Mouse (Mus musculus): ENCODE results near the gene Arid5b. TPM values are rescaled to one million over a fixed set of nuclear protein-coding genes. Genes with fewer than 3 reads are reported as not detected.
A peak's percentile ranks its signal among the peaks of the same experiment; 100 is the strongest.

Arid5b gene
- polyA plus RNA-seq, 1 experiment from 2014 or later, result 12.6 TPM

DNA sequence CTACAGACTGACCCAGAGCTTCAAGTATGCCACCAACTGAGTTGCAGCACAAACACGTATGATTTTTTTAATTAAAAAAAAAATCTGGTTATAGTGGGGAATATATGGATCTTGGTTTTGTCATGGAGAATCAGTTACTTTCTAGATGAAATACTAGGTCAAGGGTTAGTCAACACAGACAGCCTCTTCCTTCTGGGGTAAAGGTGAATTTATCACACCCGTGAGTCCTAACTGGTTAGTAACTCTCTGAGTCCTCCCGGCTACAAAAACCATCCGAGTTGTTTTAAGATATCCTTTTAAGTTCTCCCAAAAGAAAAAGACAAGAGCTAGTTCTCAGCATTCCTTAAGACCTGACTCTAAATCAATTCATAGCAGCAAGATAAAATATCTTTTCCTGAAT, 99.2 kb downstream of the Arid5b start:
- no peaks in the 10 kb centered on the region for H3K9me3 ChIP-seq (replicated peaks)
- 87% methylated on average over 4 of the region's 4 CpGs for WGBS
- no peak for ATAC-seq
- no peak overlapping the region for H3K4me2 ChIP-seq
- H3K27me3 ChIP-seq, result no peaks in the 10 kb centered on the region
- H3K4me1 ChIP-seq, result no peaks in the 10 kb centered on the region
- no peak overlapping the region for H3K4me3 ChIP-seq
- no peak overlapping the region for H3K27ac ChIP-seq
- no peak overlapping the region for H3K9ac ChIP-seq
- H3K36me3 ChIP-seq (ENCODE audit: poor library complexity, severe bottlenecking), result no peaks in the 10 kb centered on the region

DNA sequence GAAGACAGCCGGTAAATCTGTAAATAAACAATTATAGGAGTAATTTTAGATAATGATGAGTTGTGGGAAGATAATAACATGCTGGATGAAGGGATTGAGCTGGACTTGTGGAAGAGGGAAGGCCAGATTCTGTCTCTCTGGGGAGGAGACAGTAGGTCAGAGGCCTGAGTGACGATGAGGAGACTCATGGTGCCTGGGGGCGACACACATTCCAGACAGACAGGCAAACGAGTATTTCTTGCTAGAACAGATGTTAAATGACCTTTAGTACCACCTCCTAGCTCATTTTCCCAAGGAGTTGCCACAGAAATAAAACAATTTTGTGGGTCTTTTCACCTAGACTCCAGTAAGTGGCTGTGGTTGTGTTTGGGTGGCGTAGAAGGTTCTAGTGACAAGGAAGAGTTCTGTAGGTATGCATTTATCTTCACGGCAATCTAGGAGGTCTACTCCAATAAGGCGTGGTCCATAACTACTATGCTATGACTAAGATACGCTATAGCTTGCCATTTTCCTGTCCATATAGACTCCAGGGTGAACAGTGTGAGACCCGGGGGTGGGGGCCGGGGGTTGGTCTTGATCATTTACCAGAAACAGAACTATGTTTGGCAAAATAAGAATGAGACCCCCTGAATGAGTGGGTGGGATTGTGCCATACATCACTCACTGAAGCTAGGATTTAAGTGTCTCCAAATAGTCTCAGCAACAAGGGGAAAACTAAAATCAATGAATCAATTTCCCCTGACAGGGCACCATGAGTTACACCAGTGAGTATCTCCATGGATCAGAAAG, 100.6 kb downstream of the Arid5b start:
- no peak for ATAC-seq
- Histone ChIP-seq H3K4me3 (no peak overlapping the region), H3K4me2 (no peak overlapping the region)

DNA sequence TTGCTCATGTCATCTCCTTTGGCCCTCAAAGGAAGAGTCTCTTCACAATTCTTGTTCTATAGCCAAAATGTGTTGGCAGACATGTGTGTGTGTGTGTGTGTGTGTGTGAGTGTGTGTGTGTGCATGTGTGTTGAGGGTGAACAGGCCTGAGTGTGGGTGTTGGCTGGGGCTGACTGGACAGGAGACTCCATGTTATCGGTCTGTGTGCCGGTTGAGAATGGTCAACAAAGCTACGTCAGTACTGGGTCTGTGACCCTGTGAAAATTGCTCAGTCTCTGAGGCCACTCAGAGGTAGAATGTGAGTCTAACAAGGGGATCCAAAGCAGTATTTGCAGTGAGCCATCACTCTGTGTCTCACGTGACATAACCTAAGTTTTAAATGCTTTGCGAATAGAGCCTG, 102.7 kb downstream of the Arid5b start:
- H3K4me3 ChIP-seq, result no peak overlapping the region
- no peaks in the 10 kb centered on the region for H3K27me3 ChIP-seq
- no peak overlapping the region for H3K4me2 ChIP-seq
- no peak for ATAC-seq
- 92% methylated on average over 5 of the region's 5 CpGs for WGBS
- no peak overlapping the region for H3K27ac ChIP-seq
- no peaks in the 10 kb centered on the region for H3K9me3 ChIP-seq (replicated peaks)
- H3K9ac ChIP-seq, result no peak overlapping the region
- H3K36me3 ChIP-seq (ENCODE audit: poor library complexity, severe bottlenecking), result no peaks in the 10 kb centered on the region
- H3K4me1 ChIP-seq, result no peaks in the 10 kb centered on the region

More for the DNA sequence above, 100.6 kb downstream of the Arid5b start:
- Histone ChIP-seq H3K36me3 (ENCODE audit: poor library complexity, severe bottlenecking) (no peaks in the 10 kb centered on the region), H3K9ac (no peak overlapping the region), H3K27me3 (no peaks in the 10 kb centered on the region), H3K9me3 (replicated peaks) (no peaks in the 10 kb centered on the region), H3K27ac (no peak overlapping the region), H3K4me1 (no peaks in the 10 kb centered on the region)
- 83% methylated on average over 10 of the region's 10 CpGs for WGBS

DNA sequence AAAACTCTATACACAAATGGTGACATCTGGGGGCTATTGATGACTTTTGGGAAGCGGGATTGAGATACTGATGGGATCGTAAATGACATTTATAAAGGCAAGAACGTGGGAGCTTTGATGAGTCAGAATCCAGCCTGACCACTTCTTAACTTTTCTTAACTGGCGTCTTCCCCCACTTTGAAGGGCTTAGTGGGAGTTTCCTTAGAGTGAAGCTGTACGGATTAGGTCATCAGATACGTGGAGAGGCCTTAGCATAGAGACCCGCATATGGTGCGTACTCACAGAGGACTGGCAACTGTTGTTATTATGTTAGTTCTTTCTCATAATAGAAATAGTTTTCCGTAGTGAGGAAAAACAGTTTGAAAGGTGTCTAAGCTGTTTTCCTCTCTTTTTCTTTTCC, 104.9 kb downstream of the Arid5b start:
- H3K4me3 ChIP-seq, result no peak overlapping the region
- H3K27me3 ChIP-seq, result no peaks in the 10 kb centered on the region
- no peak overlapping the region for H3K27ac ChIP-seq
- ATAC-seq, result no peak
- no peaks in the 10 kb centered on the region for H3K9me3 ChIP-seq (replicated peaks)
- H3K36me3 ChIP-seq (ENCODE audit: poor library complexity, severe bottlenecking), result no peaks in the 10 kb centered on the region
- no peak overlapping the region for H3K9ac ChIP-seq
- no peak overlapping the region for H3K4me2 ChIP-seq
- no peaks in the 10 kb centered on the region for H3K4me1 ChIP-seq
- WGBS, result 89% methylated on average over 9 of the region's 9 CpGs

DNA sequence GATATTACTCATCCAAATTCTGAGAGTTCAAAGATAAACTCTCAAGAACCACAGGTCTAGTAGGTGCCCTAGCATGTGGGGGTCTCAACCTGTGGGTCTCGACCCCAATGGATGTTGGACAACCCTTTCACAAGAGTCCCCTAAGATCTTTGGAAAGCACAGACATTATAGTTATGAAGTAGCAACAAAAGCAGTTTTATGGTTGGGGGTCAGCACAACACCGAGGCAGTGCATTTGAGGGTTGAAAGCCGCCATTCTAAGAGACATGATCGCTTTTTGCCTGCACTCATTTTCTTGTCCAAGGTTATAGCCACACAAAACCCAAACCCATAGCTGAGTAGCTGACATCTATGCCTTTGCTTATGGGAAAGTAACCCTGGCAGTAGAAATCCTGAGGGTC, 105.6 kb downstream of the Arid5b start:
- no peak for ATAC-seq
- Histone ChIP-seq H3K27me3 (no peaks in the 10 kb centered on the region), H3K4me1 (0 out of 2 replicates have a peak, but pooled peaks cover under 1% of the 10 kb centered on the region), H3K27ac (no peak overlapping the region), H3K4me2 (no peak overlapping the region), H3K9ac (no peak overlapping the region), H3K4me3 (no peak overlapping the region), H3K9me3 (replicated peaks) (no peaks in the 10 kb centered on the region), H3K36me3 (ENCODE audit: poor library complexity, severe bottlenecking) (no peaks in the 10 kb centered on the region)
- WGBS, result 96% methylated on average over 4 of the region's 4 CpGs

DNA sequence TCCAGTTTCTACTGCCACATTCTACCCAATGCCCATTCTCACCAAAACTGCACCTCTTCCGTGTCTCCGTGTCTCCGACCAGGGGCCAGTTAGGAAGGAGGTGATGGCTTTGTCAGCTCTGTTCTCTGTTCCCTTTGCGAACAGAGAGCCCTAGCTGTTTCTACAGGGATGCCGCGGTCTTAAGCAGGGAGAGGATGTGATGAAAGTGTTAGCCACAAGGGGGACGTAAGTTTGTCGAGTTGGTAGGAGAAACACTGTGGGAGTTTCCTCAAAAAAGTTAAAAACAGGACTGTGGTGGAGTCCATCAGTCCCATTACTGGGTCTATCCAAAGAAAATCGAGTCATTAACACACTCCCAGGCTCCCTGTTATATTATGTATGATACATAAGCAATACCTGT, 106.6 kb downstream of the Arid5b start:
- H3K4me2 ChIP-seq, result no peak overlapping the region
- no peak for ATAC-seq
- no peak overlapping the region for H3K27ac ChIP-seq
- H3K4me3 ChIP-seq, result no peak overlapping the region
- WGBS, result 55% methylated on average over 9 of the region's 9 CpGs
- no peaks in the 10 kb centered on the region for H3K9me3 ChIP-seq (replicated peaks)
- no peak overlapping the region for H3K9ac ChIP-seq
- peaks cover 9% of the 10 kb centered on the region; the same call in 1 of the 2 replicates for H3K4me1 ChIP-seq
- H3K36me3 ChIP-seq (ENCODE audit: poor library complexity, severe bottlenecking), result no peaks in the 10 kb centered on the region
- H3K27me3 ChIP-seq, result no peaks in the 10 kb centered on the region

DNA sequence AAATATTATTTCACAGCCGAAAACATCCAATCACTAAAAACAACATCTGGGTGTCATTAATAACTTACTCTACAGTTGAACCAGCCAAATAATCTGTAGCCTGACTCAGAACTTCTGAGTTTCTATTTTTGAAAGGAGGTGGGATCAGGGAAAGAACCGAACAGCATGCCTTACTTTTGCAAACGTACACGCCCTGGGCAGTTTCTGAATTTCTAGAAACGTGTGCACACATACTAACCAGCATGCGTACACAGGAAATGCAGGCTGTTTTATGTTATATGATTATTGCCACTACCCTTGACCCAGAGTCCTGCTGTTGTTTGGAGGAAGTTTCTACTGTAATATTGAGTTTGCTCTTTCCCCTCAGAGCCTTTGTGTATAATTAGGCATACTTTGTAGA, 109.9 kb downstream of the Arid5b start:
- H3K27me3 ChIP-seq, result no peaks in the 10 kb centered on the region
- no peak overlapping the region for H3K9ac ChIP-seq
- no peak overlapping the region for H3K4me2 ChIP-seq
- peaks cover 25% of the 10 kb centered on the region for H3K4me1 ChIP-seq
- no peak for ATAC-seq
- no peak overlapping the region for H3K27ac ChIP-seq
- 87% methylated on average over 6 of the region's 6 CpGs for WGBS
- no peaks in the 10 kb centered on the region for H3K9me3 ChIP-seq (replicated peaks)
- H3K4me3 ChIP-seq, result no peak overlapping the region
- H3K36me3 ChIP-seq (ENCODE audit: poor library complexity, severe bottlenecking), result no peaks in the 10 kb centered on the region

DNA sequence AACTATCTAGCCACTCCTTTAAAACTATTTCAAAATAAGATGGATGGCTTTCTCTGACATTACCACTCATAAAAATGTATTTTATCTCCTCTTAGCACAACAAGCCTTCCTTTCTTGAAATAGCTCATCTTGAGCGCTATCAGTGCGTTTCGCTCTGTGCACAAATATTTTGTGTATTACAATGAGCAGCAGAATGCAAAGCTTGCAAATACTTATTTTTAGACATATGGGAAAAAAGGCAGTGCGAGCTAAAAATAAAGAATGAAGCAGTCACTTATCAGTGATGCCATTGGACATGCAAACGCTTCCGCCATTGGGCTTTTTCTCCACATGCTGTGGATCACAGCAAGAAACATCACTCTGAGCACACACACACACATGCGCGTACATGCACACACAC, 110.4 kb downstream of the Arid5b start:
- H3K9ac ChIP-seq, result no peak overlapping the region
- H3K4me1 ChIP-seq, result peaks cover 25% of the 10 kb centered on the region
- H3K9me3 ChIP-seq (replicated peaks), result no peaks in the 10 kb centered on the region
- H3K27me3 ChIP-seq, result no peaks in the 10 kb centered on the region
- ATAC-seq, result no peak
- H3K4me2 ChIP-seq, result no peak overlapping the region
- H3K36me3 ChIP-seq (ENCODE audit: poor library complexity, severe bottlenecking), result no peaks in the 10 kb centered on the region
- 94% methylated on average over 8 of the region's 8 CpGs for WGBS
- H3K4me3 ChIP-seq, result no peak overlapping the region
- no peak overlapping the region for H3K27ac ChIP-seq

DNA sequence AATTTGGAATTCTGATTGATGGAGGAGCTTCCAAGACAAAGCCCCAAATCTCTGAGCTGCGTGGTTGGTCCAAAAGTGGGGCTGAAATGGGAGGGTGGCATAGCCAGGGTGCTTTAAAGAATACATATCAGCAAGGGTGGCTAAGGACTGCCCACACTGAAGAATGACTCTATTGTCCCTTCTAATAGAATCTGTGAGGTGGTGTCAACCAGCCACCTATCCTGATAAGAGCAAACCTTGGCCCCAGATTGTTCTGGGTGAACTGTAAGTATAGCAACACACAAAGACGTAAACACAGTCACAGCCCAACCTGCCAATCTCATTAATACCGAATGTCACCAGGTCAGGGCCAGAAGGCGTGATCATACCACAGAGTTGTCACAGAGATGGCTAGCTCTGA, 111.4 kb downstream of the Arid5b start:
- Histone ChIP-seq H3K36me3 (ENCODE audit: poor library complexity, severe bottlenecking) (no peaks in the 10 kb centered on the region), H3K4me2 (no peak overlapping the region), H3K4me3 (no peak overlapping the region), H3K9ac (no peak overlapping the region), H3K27me3 (no peaks in the 10 kb centered on the region), H3K27ac (no peak overlapping the region), H3K9me3 (replicated peaks) (no peaks in the 10 kb centered on the region), H3K4me1 (peaks cover 25% of the 10 kb centered on the region)
- 66% methylated on average over 4 of the region's 4 CpGs for WGBS
- ATAC-seq, result no peak

DNA sequence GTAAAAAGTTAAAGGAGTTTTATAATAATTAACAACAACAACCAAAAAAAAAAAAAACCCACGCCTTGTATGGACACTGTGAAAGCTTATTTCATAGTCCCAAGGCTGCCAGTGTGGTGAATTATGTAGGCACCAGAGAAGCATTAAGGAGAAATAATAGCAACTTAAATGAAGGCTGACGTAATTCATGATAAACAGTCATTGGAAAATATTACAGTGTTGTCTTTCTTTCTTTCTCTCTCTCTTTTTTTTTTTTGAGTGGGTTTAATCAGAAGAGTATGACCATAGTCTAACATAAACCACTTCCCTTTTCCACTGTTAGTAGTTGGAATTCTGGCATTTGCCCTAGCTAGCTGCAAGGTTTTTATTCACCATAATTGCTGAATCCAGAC, 111.8 kb downstream of the Arid5b start:
- H3K36me3 ChIP-seq (ENCODE audit: poor library complexity, severe bottlenecking), result no peaks in the 10 kb centered on the region
- 81% methylated on average over 2 of the region's 2 CpGs for WGBS

DNA sequence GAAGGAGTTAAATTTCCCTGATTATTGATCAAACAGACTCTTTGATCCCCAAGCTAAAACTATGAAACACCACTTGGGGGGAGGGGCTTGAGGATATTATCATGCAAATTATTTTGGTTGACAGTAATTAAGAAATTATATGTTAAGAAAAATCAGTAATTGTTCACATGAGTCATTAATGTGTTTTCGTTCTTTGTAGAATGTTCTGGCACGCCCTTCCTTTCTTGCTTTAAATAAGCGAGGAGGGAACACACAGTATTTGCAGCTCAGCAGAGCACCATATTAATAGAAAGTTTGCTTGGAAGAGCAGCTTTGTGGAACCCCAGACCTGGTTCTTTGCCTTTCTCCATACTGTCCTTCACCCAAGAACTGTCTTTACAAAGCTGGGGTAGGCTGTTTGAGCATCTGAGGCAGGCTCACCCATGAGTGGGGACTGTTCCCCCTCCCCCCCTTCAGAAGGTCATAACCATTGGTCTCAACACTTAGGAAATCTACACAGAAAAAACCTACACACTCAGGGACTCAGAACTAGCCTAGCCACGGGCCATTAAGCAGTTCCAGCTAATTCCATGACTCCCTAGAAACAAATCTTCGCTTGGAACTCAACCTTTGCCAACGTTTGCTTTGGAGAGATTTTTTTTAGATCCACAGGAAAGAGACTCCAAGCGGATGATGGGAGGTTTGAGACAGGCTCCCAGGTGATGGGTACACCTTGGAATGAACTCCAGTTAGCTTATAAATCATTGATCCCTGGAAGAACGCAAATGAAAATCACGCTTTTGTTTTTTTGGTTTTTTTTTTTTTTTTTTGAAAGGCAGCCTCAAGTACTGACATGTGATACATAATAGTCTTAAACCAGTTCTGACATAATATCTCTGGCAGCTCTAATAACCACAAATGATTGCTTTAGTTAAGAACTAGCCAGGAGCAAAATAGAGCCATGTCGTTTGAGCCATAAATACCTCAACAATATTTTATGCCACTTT, 112.5 kb downstream of the Arid5b start:
- Histone ChIP-seq H3K27ac (no peak overlapping the region), H3K4me2 (no peak overlapping the region), H3K27me3 (no peaks in the 10 kb centered on the region), H3K9ac (no peak overlapping the region), H3K36me3 (ENCODE audit: poor library complexity, severe bottlenecking) (no peaks in the 10 kb centered on the region), H3K9me3 (replicated peaks) (no peaks in the 10 kb centered on the region), H3K4me1 (peaks cover 25% of the 10 kb centered on the region), H3K4me3 (no peak overlapping the region)
- 50% methylated on average over 10 of the region's 10 CpGs for WGBS
- ATAC-seq, result 0 out of 2 replicates have a peak, but pooled peaks have one; percentile 34

More for the DNA sequence above, 111.8 kb downstream of the Arid5b start:
- H3K9ac ChIP-seq, result no peak overlapping the region
- ATAC-seq, result no peak
- H3K4me2 ChIP-seq, result no peak overlapping the region
- H3K9me3 ChIP-seq (replicated peaks), result no peaks in the 10 kb centered on the region
- H3K27me3 ChIP-seq, result no peaks in the 10 kb centered on the region
- H3K4me1 ChIP-seq, result peaks cover 25% of the 10 kb centered on the region
- H3K27ac ChIP-seq, result no peak overlapping the region
- no peak overlapping the region for H3K4me3 ChIP-seq
